Mouse (Mus musculus) liver, embryonic 15.5 days (tissue): ENCODE data around the gene Bloc1s3. TPM values are rescaled to one million over a fixed set of nuclear protein-coding genes. Genes with fewer than 3 reads are reported as not detected.
A peak's percentile ranks its signal among the peaks of the same experiment; 100 is the strongest.

Source experiments
- ATAC-seq: fragments of 200-750 bp; cut with Nextera tagmentation; 2 replicates; pipeline ENCODE4 v1.8.0; 2017; ENCODE audit warnings: moderate number of reproducible peaks, mild to moderate bottlenecking, moderate library complexity; ENCODE audit not compliant: insufficient read depth
- H3K27ac ChIP-seq: fragments of 300-500 bp; sonication (generic); replicated peaks from 2 replicates; pipeline ENCODE4 v1.5.1; 2015; ENCODE audit warnings: mild to moderate bottlenecking, inconsistent platforms
- H3K27me3 ChIP-seq: fragments of 300-500 bp; sonication (generic); 2 replicates; pipeline ENCODE4 v1.6.1; 2015; ENCODE audit warnings: mild to moderate bottlenecking, inconsistent platforms
- H3K36me3 ChIP-seq: fragments of 300-500 bp; sonication (generic); replicated peaks from 2 replicates; pipeline ENCODE4 v1.6.1; 2015; ENCODE audit warnings: moderate library complexity, mild to moderate bottlenecking, inconsistent platforms
- H3K4me1 ChIP-seq: fragments of 300-500 bp; sonication (generic); replicated peaks from 2 replicates; pipeline ENCODE4 v1.6.1; 2015; ENCODE audit warnings: inconsistent platforms
- H3K4me2 ChIP-seq: fragments of 300-500 bp; sonication (generic); 2 replicates; pipeline ENCODE4 v1.6.1; 2015; ENCODE audit warnings: moderate library complexity, mild to moderate bottlenecking, inconsistent platforms
- H3K4me3 ChIP-seq: fragments of 300-500 bp; sonication (generic); replicated peaks from 2 replicates; pipeline ENCODE4 v1.5.1; 2015; ENCODE audit warnings: mild to moderate bottlenecking, inconsistent platforms
- H3K9ac ChIP-seq: fragments of 300-500 bp; sonication (generic); 2 replicates; pipeline ENCODE4 v1.6.1; 2015; ENCODE audit warnings: moderate library complexity, mild to moderate bottlenecking, inconsistent platforms
- H3K9me3 ChIP-seq: fragments of 300-500 bp; sonication (generic); replicated peaks from 2 replicates; pipeline ENCODE4 v1.6.1; 2016; ENCODE audit warnings: inconsistent platforms
- WGBS: fragments of 180-500 bp; shearing (Covaris S2); methylation state at CpG from one replicate; pipeline ENCODE4 v1.1.7; 2015; ENCODE audit warnings: mixed read lengths; ENCODE audit not compliant: insufficient replicate concordance; 5-methylcytosine and 5-hydroxymethylcytosine counted together
- polyA plus RNA-seq: library from polyadenylated mRNA; unstranded; fragments of >200 nt; fragmentation: Nextera tagmentation; extraction: Ambion mirVana; gene quantifications from 2 replicates; pipeline ENCODE4 v1.2.1, GENCODE M21; 2015

The Bloc1s3 gene
- polyA plus RNA-seq = 0.79 and 1.1 TPM in 2 replicates

DNA sequence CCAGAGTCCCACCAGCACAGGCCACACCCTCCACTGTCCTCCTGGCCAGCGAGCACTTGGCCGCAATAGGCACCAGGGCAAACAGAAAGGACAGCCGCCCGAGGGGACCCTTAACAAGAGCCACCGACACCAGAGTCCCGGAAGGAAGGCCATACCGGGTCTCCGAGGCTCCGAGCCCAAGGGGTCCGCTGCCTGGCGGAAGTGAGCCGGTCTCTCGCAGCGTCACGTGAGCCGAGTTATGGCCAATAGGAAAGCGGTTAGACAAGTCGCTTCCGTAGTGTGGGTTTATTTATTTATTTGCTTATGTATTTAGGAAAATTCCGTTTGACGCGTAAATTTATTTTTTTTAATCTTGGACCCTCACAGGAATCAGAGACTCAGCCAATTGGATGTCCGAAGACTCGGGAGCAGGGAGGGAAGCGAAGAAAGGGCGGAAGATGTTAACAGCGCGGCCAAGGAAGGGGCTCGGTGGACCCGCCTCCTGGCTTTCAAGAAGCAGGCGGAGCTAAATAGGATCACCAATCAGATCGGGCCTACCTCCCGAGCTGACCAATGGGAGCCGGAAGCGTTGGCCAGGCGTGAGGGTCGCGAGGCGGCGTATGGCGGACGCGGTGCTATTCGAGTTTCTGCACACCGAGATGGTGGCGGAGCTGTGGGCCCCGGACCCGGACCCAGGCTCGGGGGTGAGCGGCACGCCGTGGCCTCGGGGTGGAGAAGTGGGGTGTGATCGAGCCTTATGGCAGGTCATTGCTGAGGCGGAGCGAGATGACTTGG, at the start of gene Bloc1s3, which contains the start of gene Trappc6a:
Bloc1s3 (minus strand) TSS at position 218 of the 774 bp plus-strand sequence.
Trappc6a (plus strand) TSS at position 246 of the 774 bp plus-strand sequence.
- no peaks in the 10 kb centered on the region for H3K36me3 ChIP-seq
- H3K4me2 ChIP-seq = peak within 1 kb of the TSS; percentile 93
- under 1% methylated on average over 56 of the region's 56 CpGs for WGBS
- H3K27ac ChIP-seq = peak within 1 kb of the TSS; percentile 88
- H3K4me3 ChIP-seq = peak within 1 kb of the TSS; percentile 93
- peaks cover 39% of the 10 kb centered on the region for H3K4me1 ChIP-seq
- H3K27me3 ChIP-seq = 0 out of 2 replicates have a peak, but pooled peaks cover 8% of the 10 kb centered on the region
- H3K9me3 ChIP-seq = no peaks in the 10 kb centered on the region
- ATAC-seq = peak; percentile 95
- H3K9ac ChIP-seq = peak within 1 kb of the TSS; percentile 78

DNA sequence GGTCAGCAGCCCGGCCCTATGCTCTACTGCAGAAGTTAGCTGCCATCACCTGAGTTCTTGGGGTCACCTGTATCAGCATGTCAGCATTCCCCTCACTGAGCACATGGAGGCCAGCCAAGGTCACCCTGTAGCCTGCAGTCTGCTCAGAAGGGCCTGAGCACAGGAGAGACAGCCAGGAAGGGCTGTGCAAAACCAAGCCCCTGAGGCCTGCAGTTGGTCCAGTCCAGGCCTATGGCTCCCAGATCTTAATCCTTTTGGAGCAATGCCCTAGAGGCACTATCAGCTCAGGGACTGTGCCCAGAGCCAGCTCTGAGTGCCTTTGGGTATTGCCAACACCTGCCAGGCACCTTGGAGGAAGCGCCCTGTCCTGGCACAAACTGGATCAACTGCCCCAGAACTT, 48.9 kb upstream of the Bloc1s3 start:
- H3K9ac ChIP-seq = no peak overlapping the region
- H3K4me3 ChIP-seq = no peak overlapping the region
- no peak overlapping the region for H3K27ac ChIP-seq
- peaks cover 66% of the 10 kb centered on the region for H3K36me3 ChIP-seq
- WGBS = 83% methylated on average over 2 of the region's 2 CpGs
- ATAC-seq = no peak
- H3K27me3 ChIP-seq = no peaks in the 10 kb centered on the region
- H3K4me2 ChIP-seq = no peak overlapping the region
- H3K4me1 ChIP-seq = peaks cover 64% of the 10 kb centered on the region
- H3K9me3 ChIP-seq = no peaks in the 10 kb centered on the region

DNA sequence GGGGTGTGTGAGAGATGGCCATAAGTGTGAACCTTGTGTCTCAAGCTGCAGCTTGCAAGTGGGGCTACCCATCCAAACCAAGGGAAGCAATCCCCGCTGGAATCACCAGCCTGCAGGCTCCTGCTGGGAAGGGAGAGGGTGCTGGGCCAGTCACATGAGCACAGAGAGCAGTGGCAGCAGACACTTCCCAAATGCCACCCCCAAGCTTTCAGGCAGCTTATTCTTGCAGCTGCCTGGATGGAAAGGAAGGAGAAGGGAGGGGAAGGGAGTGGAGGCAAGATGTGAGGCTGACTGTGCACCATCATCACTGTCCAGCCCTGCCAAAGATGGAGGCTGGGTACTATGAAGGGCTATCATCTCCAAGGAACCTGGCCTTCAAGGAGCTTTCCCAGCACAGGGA, 46.0 kb upstream of the Bloc1s3 start:
- H3K9me3 ChIP-seq = no peaks in the 10 kb centered on the region
- H3K4me1 ChIP-seq = peaks cover 53% of the 10 kb centered on the region
- no peak overlapping the region for H3K4me3 ChIP-seq
- no peak overlapping the region for H3K9ac ChIP-seq
- peaks cover 73% of the 10 kb centered on the region for H3K36me3 ChIP-seq
- no peak overlapping the region for H3K4me2 ChIP-seq
- no peak overlapping the region for H3K27ac ChIP-seq
- no peaks in the 10 kb centered on the region for H3K27me3 ChIP-seq
- 94% methylated on average over 1 of the region's 1 CpGs for WGBS
- ATAC-seq = no peak

DNA sequence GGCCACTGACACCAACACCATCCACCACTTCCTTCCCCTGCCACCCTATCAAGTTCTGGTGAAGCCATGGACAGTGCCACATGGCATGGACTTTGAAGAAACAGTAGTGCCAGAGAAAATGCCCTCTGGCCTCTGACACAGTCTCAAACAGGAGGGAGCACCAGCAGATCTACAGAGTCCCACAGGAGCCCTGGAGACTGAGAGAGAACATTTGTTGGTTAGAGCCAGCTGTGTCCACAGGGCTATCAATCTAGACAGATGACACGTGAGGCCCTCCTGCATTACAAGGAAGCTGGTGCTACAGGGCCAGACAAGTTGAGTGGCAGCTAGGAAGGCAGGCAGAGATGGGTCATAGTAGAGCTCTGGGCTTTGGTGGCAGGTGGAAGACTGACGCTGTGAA, 44.3 kb upstream of the Bloc1s3 start:
- no peak for ATAC-seq
- peaks cover 61% of the 10 kb centered on the region for H3K36me3 ChIP-seq
- H3K4me2 ChIP-seq = no peak overlapping the region
- 30% methylated on average over 2 of the region's 2 CpGs for WGBS
- 0 out of 2 replicates have a peak overlapping the region, but pooled peaks have one; percentile 7 for H3K27ac ChIP-seq
- H3K4me1 ChIP-seq = peaks cover 52% of the 10 kb centered on the region
- H3K9ac ChIP-seq = no peak overlapping the region
- H3K9me3 ChIP-seq = no peaks in the 10 kb centered on the region
- H3K27me3 ChIP-seq = no peaks in the 10 kb centered on the region
- no peak overlapping the region for H3K4me3 ChIP-seq

DNA sequence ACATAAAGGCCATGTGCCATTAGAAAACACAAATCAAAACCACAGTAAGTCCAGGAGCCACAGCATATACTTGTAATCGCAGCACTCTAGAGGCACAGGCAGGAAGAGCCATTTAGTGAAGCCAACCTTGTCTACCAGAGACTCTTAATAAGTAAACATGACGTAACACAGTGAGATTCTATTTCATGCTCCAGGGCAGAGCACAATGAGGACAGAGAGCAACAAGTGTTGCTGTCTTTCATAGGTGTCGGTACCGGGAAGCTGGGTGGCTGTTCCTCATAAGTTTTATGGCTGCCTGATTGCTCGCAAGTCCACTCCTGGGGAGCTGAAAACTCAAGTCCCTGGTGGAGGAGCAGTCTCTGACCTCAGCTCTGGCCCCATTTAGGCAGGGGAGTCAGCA, 43.5 kb upstream of the Bloc1s3 start:
- WGBS = 86% methylated on average over 5 of the region's 5 CpGs
- H3K36me3 ChIP-seq = peaks cover 54% of the 10 kb centered on the region
- H3K9me3 ChIP-seq = no peaks in the 10 kb centered on the region
- no peak overlapping the region for H3K4me3 ChIP-seq
- ATAC-seq = no peak
- no peak overlapping the region for H3K4me2 ChIP-seq
- no peaks in the 10 kb centered on the region for H3K27me3 ChIP-seq
- no peak overlapping the region for H3K9ac ChIP-seq
- peak overlapping the region; percentile 7; the same call in 1 of the 2 replicates for H3K27ac ChIP-seq
- peaks cover 52% of the 10 kb centered on the region for H3K4me1 ChIP-seq

DNA sequence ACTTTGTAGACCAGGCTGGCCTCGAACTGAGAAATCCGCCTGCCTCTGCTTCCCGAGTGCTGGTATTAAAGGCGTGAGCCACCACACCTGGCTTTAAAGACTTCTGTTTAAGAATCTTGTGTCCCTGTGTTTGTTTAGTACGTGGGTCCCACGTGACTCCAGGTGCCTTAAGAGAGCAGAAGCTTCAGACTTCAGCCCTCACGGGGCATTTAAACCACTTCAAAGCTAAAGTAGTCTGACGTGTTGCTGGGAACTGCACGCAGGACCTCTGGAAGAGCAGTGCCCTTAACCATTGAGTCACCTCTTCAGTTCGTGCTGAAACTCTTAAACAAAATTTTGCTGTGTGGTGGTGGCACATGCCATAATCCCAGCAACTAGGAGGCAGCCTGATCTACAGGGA, 41.2 kb upstream of the Bloc1s3 start:
- Histone ChIP-seq H3K27ac (no peak overlapping the region), H3K4me2 (no peak overlapping the region), H3K27me3 (no peaks in the 10 kb centered on the region), H3K9ac (no peak overlapping the region), H3K36me3 (peaks cover 32% of the 10 kb centered on the region), H3K4me1 (peaks cover 61% of the 10 kb centered on the region), H3K4me3 (no peak overlapping the region), H3K9me3 (no peaks in the 10 kb centered on the region)
- ATAC-seq = no peak
- WGBS = 84% methylated on average over 10 of the region's 10 CpGs

DNA sequence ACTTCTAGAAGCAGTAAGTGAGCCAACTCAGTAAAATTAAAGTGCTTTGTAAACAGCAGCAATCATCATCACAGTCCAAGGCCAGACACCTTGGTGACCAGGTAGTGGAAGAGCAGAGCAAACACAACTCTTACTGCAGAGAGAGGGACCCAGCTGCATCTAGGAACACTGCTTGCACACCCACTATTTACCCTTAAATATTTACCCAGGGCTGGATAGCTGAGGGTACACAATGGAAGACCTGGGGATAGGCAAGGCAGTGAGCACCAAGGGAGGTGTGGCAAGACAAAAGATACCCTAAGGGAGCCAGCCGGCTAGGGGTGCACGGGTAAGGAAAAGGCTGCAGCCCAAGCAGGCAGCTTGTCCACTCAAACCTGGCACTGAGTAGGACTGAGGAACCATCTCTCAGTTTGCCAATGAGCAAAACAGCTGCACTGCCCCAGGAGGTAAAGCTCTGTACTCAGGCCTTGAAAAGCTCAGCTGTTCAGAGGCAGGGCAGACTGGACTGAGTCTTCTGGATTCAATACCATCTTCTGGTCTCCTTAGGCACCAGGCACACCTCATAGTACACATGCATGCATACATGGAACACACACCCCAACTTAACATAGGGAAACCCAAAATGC, 39.3 kb upstream of the Bloc1s3 start:
- Histone ChIP-seq H3K9me3 (no peaks in the 10 kb centered on the region), H3K36me3 (peaks cover 19% of the 10 kb centered on the region), H3K4me1 (peaks cover 67% of the 10 kb centered on the region), H3K27ac (peak overlapping the region; percentile 38; the same call in 1 of the 2 replicates), H3K9ac (no peak overlapping the region), H3K4me3 (no peak overlapping the region), H3K27me3 (no peaks in the 10 kb centered on the region), H3K4me2 (no peak overlapping the region)
- peak; percentile 44; the same call in 1 of the 2 replicates for ATAC-seq
- 77% methylated on average over 2 of the region's 2 CpGs for WGBS

DNA sequence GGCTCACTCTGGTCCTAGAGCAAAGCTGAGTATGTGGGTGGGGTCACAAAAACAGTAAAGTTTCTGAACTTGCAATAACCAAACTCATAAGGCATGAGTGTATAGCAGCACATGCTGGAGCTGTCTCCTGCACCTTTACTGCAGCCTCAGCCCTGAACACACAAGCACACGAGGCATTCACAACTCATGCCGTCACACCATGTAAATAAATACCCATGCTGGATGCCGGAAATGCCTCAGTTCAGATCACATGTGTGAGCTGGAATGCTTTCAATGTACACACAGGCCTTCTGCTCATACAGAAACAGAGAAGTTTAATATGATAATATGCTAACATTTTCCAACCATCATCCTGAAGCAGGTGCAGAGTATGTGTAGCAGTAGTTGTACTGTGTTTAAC, 37.8 kb upstream of the Bloc1s3 start:
- H3K4me2 ChIP-seq = no peak overlapping the region
- no peak for ATAC-seq
- H3K9ac ChIP-seq = no peak overlapping the region
- H3K36me3 ChIP-seq = peaks cover 11% of the 10 kb centered on the region; the same call in 1 of the 2 replicates
- H3K4me3 ChIP-seq = no peak overlapping the region
- H3K27me3 ChIP-seq = no peaks in the 10 kb centered on the region
- H3K4me1 ChIP-seq = peaks cover 65% of the 10 kb centered on the region
- no peaks in the 10 kb centered on the region for H3K9me3 ChIP-seq
- H3K27ac ChIP-seq = peak overlapping the region; percentile 38; the same call in 1 of the 2 replicates
- WGBS = 64% methylated on average over 3 of the region's 3 CpGs

DNA sequence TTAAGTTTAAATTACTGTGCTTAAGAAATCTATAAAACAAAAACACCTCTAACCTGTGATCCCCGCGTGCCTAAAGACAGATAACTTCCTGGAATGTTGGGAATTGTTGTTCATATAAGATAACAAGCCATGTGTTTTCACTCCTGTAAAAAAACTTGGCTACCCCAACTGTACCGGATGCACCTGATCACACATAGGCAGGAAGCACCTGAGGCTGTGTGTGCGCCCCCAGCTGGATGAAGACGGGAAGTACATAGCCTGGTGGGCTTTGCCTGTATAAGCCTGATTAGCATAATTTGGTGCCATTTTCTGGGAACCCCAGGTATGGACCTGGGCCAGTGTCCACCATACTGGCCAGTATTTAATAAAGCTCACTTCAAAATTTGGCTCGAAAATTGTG, 35.4 kb upstream of the Bloc1s3 start:
- H3K27ac ChIP-seq = no peak overlapping the region
- H3K36me3 ChIP-seq = peaks cover 10% of the 10 kb centered on the region; the same call in 1 of the 2 replicates
- no peaks in the 10 kb centered on the region for H3K9me3 ChIP-seq
- H3K4me3 ChIP-seq = no peak overlapping the region
- no peak for ATAC-seq
- H3K27me3 ChIP-seq = no peaks in the 10 kb centered on the region
- peaks cover 58% of the 10 kb centered on the region for H3K4me1 ChIP-seq
- H3K9ac ChIP-seq = no peak overlapping the region
- no peak overlapping the region for H3K4me2 ChIP-seq
- WGBS = 46% methylated on average over 6 of the region's 6 CpGs

DNA sequence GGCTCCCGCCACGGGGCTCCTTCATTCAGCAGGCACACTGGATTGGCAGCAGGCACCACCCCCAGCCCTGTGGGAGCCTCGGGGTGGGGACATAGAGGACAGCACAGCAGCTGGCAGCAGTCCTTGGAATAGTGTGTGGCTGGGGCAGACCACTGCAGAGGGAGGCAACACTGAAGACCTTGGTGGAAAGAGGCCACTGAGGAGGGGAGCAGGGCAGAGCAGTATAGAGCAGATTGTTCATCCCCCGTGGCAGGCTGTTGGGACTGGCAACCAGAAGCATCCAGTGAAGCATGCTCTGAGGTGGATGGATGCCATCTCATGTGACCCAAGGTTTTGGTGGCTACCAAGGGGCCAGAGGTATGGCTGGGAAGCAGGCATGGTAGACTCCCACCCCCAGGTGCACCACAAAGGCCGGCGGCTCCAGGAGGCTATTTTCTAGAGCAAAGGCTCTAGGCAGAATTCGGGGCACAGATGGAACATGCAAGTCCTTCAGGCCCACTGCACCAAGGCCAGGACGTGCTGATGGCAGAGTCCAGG, 34.1 kb upstream of the Bloc1s3 start:
- Histone ChIP-seq H3K9me3 (no peaks in the 10 kb centered on the region), H3K36me3 (peaks cover 16% of the 10 kb centered on the region), H3K27ac (no peak overlapping the region), H3K4me1 (peaks cover 44% of the 10 kb centered on the region), H3K27me3 (no peaks in the 10 kb centered on the region), H3K4me2 (no peak overlapping the region), H3K4me3 (no peak overlapping the region), H3K9ac (no peak overlapping the region)
- no peak for ATAC-seq
- 62% methylated on average over 8 of the region's 8 CpGs for WGBS

DNA sequence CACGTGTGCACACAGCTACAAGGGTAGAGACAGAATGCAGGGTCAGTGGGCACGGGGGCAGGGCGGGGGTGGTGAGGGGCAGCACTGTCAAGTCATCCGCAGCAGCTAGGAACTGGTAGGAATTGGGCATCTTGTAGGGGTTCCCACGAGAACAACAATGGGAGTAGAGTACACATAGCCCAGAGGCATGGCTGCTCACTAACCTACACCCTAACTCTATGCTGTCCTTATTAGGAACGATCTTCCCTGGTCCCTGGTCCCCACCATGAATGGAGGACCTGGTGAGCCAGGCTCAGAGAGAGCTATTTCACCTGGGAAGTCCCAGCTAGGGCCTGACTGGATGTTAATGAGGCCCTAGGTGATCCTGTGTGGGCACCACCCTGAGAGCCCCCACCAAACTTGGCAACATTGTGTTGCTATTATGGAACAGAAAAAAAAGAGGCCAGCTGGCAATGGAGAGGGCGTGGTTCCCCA, 33.6 kb upstream of the Bloc1s3 start:
- no peaks in the 10 kb centered on the region for H3K27me3 ChIP-seq
- no peak for ATAC-seq
- WGBS = 84% methylated on average over 7 of the region's 7 CpGs
- H3K36me3 ChIP-seq = peaks cover 18% of the 10 kb centered on the region
- no peaks in the 10 kb centered on the region for H3K9me3 ChIP-seq
- no peak overlapping the region for H3K27ac ChIP-seq
- H3K4me1 ChIP-seq = peaks cover 39% of the 10 kb centered on the region
- H3K4me3 ChIP-seq = no peak overlapping the region
- H3K4me2 ChIP-seq = no peak overlapping the region
- H3K9ac ChIP-seq = no peak overlapping the region
